Mouse (Mus musculus) hindbrain, embryonic 11.5 days (tissue): ENCODE measurements around the gene Sept1. TPM values are rescaled to one million over a fixed set of nuclear protein-coding genes. Genes with fewer than 3 reads are reported as not detected.
A peak's percentile ranks its signal among the peaks of the same experiment; 100 is the strongest.

Experiments used
- ATAC-seq: fragments of 200-750 bp; cut with Nextera tagmentation; 2 replicates; pipeline ENCODE4 v1.8.0; 2017; ENCODE audit warnings: mild to moderate bottlenecking, moderate TSS enrichment, moderate library complexity; ENCODE audit not compliant: low FRiP score
- DNase-seq: peaks from one replicate; pipeline ENCODE4 v3.0.0-alpha.2; 2015; ENCODE audit warnings: low spot score
- H3K27ac ChIP-seq: fragments of 300-500 bp; sonication (generic); 2 replicates; pipeline ENCODE4 v1.5.1; 2014; ENCODE audit warnings: mild to moderate bottlenecking, low read depth, low read length
- H3K27me3 ChIP-seq: fragments of 300-500 bp; sonication (generic); 2 replicates; pipeline ENCODE4 v1.6.1; 2014; ENCODE audit warnings: mild to moderate bottlenecking, low read length, moderate library complexity, mixed read lengths; ENCODE audit not compliant: control insufficient read depth, insufficient read depth
- H3K36me3 ChIP-seq: fragments of 300-500 bp; sonication (generic); 2 replicates; pipeline ENCODE4 v1.6.1; 2014; ENCODE audit warnings: mild to moderate bottlenecking, low read length, moderate library complexity, mixed read lengths; ENCODE audit not compliant: control insufficient read depth, insufficient read depth
- H3K4me1 ChIP-seq: fragments of 300-500 bp; sonication (generic); replicated peaks from 2 replicates; pipeline ENCODE4 v1.6.1; 2014; ENCODE audit warnings: low read length, mixed read lengths; ENCODE audit not compliant: control insufficient read depth, insufficient read depth
- H3K4me2 ChIP-seq: fragments of 300-500 bp; sonication (generic); replicated peaks from 2 replicates; pipeline ENCODE4 v1.6.1; 2014; ENCODE audit warnings: mild to moderate bottlenecking, low read depth, low read length
- H3K4me3 ChIP-seq: fragments of 300-500 bp; sonication (generic); 2 replicates; pipeline ENCODE4 v1.5.1; 2014; ENCODE audit warnings: low read depth, low read length
- H3K9ac ChIP-seq: fragments of 300-500 bp; sonication (generic); 2 replicates; pipeline ENCODE4 v1.6.1; 2014; ENCODE audit warnings: low read depth, low read length
- H3K9me3 ChIP-seq: fragments of 300-500 bp; sonication (generic); 2 replicates; pipeline ENCODE4 v1.6.1; 2016; ENCODE audit warnings: low read length; ENCODE audit not compliant: control insufficient read depth
- WGBS: fragments of 180-500 bp; shearing (Covaris S2); extraction: QIAGEN DNeasy Blood & Tissue Kit; methylation state at CpG from one replicate; pipeline ENCODE4 v1.1.7; 2014; 5-methylcytosine and 5-hydroxymethylcytosine counted together
- polyA plus RNA-seq: library from polyadenylated mRNA; unstranded; fragments of >200 nt; fragmentation: Nextera tagmentation; extraction: Ambion mirVana; gene quantifications from 2 replicates; pipeline ENCODE4 v1.2.1, GENCODE M21; 2014

The Sept1 gene
- polyA plus RNA-seq, 1 experiment from 2014 or later: 30.0 TPM

- WGBS: 84% methylated on average over 7 of the region's 7 CpGs
- peak overlapping the region; percentile 80 for H3K4me2 ChIP-seq
- peaks cover 17% of the 10 kb centered on the region; the same call in 1 of the 2 replicates for H3K36me3 ChIP-seq
- H3K9ac ChIP-seq: peak overlapping the region; percentile 81; the same call in 1 of the 2 replicates
- ATAC-seq (no peak), DNase-seq (no peak)
- no peaks in the 10 kb centered on the region for H3K9me3 ChIP-seq
- H3K4me1 ChIP-seq: peaks cover 5% of the 10 kb centered on the region; the same call in 1 of the 2 replicates
- peak overlapping the region; percentile 69 for H3K4me3 ChIP-seq
- no peak overlapping the region for H3K27ac ChIP-seq
- no peaks in the 10 kb centered on the region for H3K27me3 ChIP-seq
These were observed 38.3 kb downstream of the Sept1 start for GRCm38 (mm10) chr7:127194633-127195029.

- Histone ChIP-seq H3K4me2 (no peak overlapping the region), H3K36me3 (peaks cover 15% of the 10 kb centered on the region; the same call in 1 of the 2 replicates), H3K9ac (no peak overlapping the region), H3K9me3 (no peaks in the 10 kb centered on the region), H3K4me3 (no peak overlapping the region), H3K27ac (no peak overlapping the region), H3K4me1 (peaks cover 5% of the 10 kb centered on the region; the same call in 1 of the 2 replicates), H3K27me3 (no peaks in the 10 kb centered on the region)
- ATAC-seq (no peak), DNase-seq (no peak)
- 94% methylated on average over 17 of the region's 17 CpGs for WGBS
These were observed 38.8 kb downstream of the Sept1 start for GRCm38 (mm10) chr7:127194011-127194632.

GRCm38 (mm10) chr7:127192989-127193388 is 39.9 kb downstream of the Sept1 start:
- H3K36me3 ChIP-seq: peaks cover 8% of the 10 kb centered on the region; the same call in 1 of the 2 replicates
- ATAC-seq: no peak
- no peak overlapping the region for H3K4me3 ChIP-seq
- no peak overlapping the region for H3K9ac ChIP-seq
- no peak overlapping the region for H3K27ac ChIP-seq
- no peaks in the 10 kb centered on the region for H3K27me3 ChIP-seq
- H3K4me1 ChIP-seq: peaks cover 5% of the 10 kb centered on the region; the same call in 1 of the 2 replicates
- WGBS: 92% methylated on average over 5 of the region's 5 CpGs
- no peak overlapping the region for H3K4me2 ChIP-seq
- no peak for DNase-seq
- no peaks in the 10 kb centered on the region for H3K9me3 ChIP-seq

- Histone ChIP-seq H3K4me1 (0 out of 2 replicates have a peak, but pooled peaks cover 2% of the 10 kb centered on the region), H3K27me3 (no peaks in the 10 kb centered on the region), H3K36me3 (peaks cover 8% of the 10 kb centered on the region; the same call in 1 of the 2 replicates), H3K9me3 (no peaks in the 10 kb centered on the region), H3K9ac (no peak overlapping the region), H3K4me2 (no peak overlapping the region), H3K4me3 (no peak overlapping the region), H3K27ac (no peak overlapping the region)
- ATAC-seq (no peak), DNase-seq (no peak)
- 86% methylated on average over 6 of the region's 6 CpGs for WGBS
These were observed 42.3 kb downstream of the Sept1 start for GRCm38 (mm10) chr7:127190672-127191071.

- WGBS: 87% methylated on average over 17 of the region's 17 CpGs
These were observed 44.3 kb downstream of the Sept1 start for GRCm38 (mm10) chr7:127188305-127189276.

DNA sequence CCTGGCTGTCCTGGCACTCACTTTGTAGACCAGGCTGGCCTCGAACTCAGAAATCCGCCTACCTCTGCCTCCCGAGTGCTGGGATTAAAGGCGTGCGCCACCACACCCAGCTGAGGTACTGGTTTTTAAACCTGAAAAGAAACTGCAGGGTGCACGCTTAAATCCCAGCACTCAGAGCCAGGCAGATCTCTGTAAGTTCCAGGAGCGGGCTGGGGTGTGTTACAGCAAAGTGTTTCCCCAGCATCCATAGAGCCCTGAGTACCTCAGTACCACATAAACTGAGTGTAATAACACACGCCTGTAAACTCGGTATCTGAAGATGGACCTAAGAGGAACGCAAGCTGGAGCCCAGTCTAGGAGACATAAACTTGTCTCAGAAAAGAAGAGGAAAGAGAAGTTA is 45.6 kb downstream of the Sept1 start:
- Histone ChIP-seq H3K9me3 (no peaks in the 10 kb centered on the region), H3K27ac (no peak overlapping the region), H3K4me1 (no peaks in the 10 kb centered on the region), H3K27me3 (no peaks in the 10 kb centered on the region), H3K36me3 (peaks cover 6% of the 10 kb centered on the region; the same call in 1 of the 2 replicates), H3K4me2 (no peak overlapping the region), H3K4me3 (no peak overlapping the region), H3K9ac (no peak overlapping the region)
- WGBS: 70% methylated on average over 10 of the region's 10 CpGs
- DNase-seq (no peak), ATAC-seq (no peak)

More at GRCm38 (mm10) chr7:127188305-127189276, 44.3 kb downstream of the Sept1 start:
- no peak overlapping the region for H3K4me2 ChIP-seq
- H3K4me1 ChIP-seq: no peaks in the 10 kb centered on the region
- peaks cover 8% of the 10 kb centered on the region; the same call in 1 of the 2 replicates for H3K36me3 ChIP-seq
- H3K4me3 ChIP-seq: no peak overlapping the region
- no peaks in the 10 kb centered on the region for H3K9me3 ChIP-seq
- ATAC-seq: no peak
- DNase-seq: no peak
- H3K9ac ChIP-seq: no peak overlapping the region
- no peak overlapping the region for H3K27ac ChIP-seq
- H3K27me3 ChIP-seq: no peaks in the 10 kb centered on the region

GRCm38 (mm10) chr7:127185601-127186000 is 47.3 kb downstream of the Sept1 start:
- H3K4me3 ChIP-seq: no peak overlapping the region
- 68% methylated on average over 3 of the region's 3 CpGs for WGBS
- H3K9me3 ChIP-seq: no peaks in the 10 kb centered on the region
- ATAC-seq (no peak), DNase-seq (peak; percentile 34)
- no peak overlapping the region for H3K27ac ChIP-seq
- H3K4me1 ChIP-seq: no peaks in the 10 kb centered on the region
- H3K36me3 ChIP-seq: no peaks in the 10 kb centered on the region
- H3K27me3 ChIP-seq: no peaks in the 10 kb centered on the region
- H3K4me2 ChIP-seq: no peak overlapping the region
- no peak overlapping the region for H3K9ac ChIP-seq

DNA sequence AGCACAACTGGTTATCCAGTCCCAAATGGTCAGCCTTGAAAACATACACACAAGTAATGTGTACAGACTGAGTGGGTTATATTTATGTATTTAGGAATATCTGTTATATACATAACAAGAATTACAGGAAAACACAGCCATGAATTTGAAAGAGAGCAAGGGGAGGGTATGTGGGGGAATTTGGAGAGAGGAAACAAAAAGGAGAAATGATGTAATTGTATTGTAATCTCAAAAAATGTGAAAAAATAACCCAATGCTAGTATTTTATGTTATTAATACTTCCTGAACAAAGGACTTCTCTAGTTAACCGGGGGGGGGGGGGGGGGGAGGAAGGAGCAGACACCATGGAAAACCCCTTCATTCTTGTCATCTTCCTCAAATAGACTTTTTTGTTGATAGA is 48.2 kb downstream of the Sept1 start:
- no peak overlapping the region for H3K27ac ChIP-seq
- H3K9me3 ChIP-seq: no peaks in the 10 kb centered on the region
- WGBS: 43% methylated on average over 1 of the region's 1 CpGs
- no peak for ATAC-seq
- no peak overlapping the region for H3K9ac ChIP-seq
- no peaks in the 10 kb centered on the region for H3K27me3 ChIP-seq
- no peak overlapping the region for H3K4me2 ChIP-seq
- DNase-seq: no peak
- no peak overlapping the region for H3K4me3 ChIP-seq
- H3K4me1 ChIP-seq: no peaks in the 10 kb centered on the region
- no peaks in the 10 kb centered on the region for H3K36me3 ChIP-seq
